Mouse (Mus musculus) erythroblast, embryonic 14.5 days (primary cell): ENCODE measurements around the gene Mtcl1.

Experiments used
- GATA1 ChIP-seq: IDR thresholded peaks from 2 replicates; pipeline ENCODE4 v1.6.1; 2012; ENCODE audit warnings: low read length, inconsistent platforms, mixed read lengths
- TAL1 ChIP-seq: IDR thresholded peaks from 3 replicates; pipeline ENCODE4 v1.6.1; 2012; ENCODE audit warnings: low read length, inconsistent platforms, mixed read lengths

DNA sequence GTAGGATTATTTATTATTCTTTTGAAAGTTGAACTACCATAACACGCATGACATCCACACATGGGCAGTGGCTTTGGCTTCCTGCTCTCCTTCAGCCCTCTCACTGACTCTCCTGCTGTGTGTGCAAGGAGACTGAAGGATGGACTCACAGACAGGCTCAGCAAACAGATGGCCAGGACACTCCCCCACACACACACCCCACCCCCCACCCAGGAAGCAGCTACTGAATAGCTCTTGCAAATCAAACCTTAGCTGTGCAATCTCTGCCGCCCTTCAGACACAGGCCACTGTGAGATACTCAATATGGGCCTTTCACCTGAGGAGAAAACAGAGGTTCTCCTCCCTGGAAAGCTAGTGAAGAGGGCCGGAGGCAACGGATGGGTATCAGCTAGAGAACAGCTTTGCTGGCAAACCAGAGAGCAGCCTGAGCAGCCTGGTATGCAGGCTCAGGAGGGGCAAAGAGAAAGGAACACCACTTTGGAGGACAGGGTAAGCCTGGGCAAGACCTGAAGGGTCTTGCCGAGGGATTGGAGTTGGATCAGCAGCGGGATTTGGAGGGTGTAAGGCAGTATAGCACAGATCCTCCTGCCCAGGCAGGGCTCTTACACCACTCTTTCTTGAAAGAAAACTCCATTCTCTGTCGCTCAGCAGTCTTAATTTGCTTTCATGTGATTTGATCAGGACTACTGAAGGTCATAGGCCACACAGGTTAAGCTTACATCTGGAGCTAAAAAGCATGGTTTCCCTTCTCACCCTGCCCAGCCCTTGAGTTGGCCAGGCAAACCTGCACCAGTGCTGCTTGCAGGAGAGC, 3.1 kb downstream of the Mtcl1 start:
- TF ChIP-seq GATA1: no peak
- no peak for TF ChIP-seq TAL1
